Mouse (Mus musculus) erythroid progenitor cell, adult 5-6 weeks (primary cell): ENCODE measurements around the gene Apoe. TPM values are rescaled to one million over a fixed set of nuclear protein-coding genes. Genes with fewer than 3 reads are reported as not detected.

ENCODE experiments used
- ATAC-seq: replicated peaks from 2 replicates; pipeline ENCODE4 v1.8.0; 2016; ENCODE audit warnings: moderate number of reproducible peaks, mild to moderate bottlenecking, moderate TSS enrichment, inconsistent platforms; ENCODE audit not compliant: poor library complexity, low FRiP score, severe bottlenecking
- total RNA-seq, 2 experiments: library from RNA; stranded (forward) in 1 of 2; stranded (reverse) in 1 of 2; fragments of 150-400 nt in 1 of 2; fragments of 186-747, 209-891 nt in 1 of 2; gene quantifications; 2 replicates each; pipeline versions ENCODE4 v1.2.3 to v1.2.4; 2015 to 2017; ENCODE audit warnings: low replicate concordance in 2 of 2

Apoe gene
- total RNA-seq (2015; ENCODE audit: low replicate concordance) (49.9 and 66.0 TPM in 2 replicates), total RNA-seq (2017; ENCODE audit: low replicate concordance) (260 and 282 TPM in 2 replicates)

DNA sequence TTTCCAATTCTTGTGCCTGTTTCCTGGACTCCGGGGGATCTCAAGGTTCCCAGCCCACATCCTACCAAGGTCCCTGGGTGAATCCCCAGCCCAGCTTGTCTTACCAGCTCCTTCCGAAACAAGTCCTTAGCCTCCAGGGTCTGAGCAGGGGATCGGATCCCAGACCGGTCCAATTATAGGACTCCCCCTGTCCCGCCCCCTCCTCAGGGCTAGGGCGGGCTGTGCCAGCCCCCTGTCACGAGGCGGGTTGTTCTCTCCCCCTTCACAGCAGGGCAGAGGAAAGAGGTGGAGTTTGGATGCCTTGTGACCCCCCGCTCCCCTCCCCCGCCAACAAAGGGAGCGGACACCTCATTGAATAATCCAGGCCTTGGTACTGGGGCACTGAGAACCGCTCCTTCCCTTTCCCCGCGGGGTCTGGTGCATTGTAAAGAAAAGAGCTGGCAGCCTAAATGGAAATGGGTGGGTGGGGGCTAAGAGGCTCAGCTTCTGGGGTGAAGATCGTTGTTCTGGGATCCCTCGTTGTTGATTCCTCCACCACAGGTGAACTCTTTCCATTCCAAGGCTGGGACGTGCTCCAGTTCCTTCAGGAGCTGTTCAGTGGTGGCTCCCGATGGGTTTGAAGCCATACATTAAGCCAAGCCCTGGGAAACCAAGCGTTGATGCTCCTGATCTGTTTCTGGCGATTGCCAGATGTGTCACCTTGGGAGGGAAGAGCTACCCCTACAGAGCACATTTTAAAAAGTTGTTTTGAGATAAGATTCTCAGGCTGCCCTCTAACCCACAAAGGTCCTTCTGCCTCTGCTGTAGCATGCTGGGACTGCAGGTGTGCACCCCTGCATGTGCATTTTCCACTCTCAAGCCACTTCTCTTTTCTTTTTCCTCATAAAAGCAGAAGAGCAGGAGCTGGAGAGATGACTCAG lies at the start of gene Apoe:
Apoe (minus strand) TSS at position 282 of the 920 bp plus-strand sequence.
- no peak for ATAC-seq

- no peak for ATAC-seq
Measured at GRCm38 (mm10) chr7:19747420-19748218, 48.6 kb upstream of the Apoe start.

DNA sequence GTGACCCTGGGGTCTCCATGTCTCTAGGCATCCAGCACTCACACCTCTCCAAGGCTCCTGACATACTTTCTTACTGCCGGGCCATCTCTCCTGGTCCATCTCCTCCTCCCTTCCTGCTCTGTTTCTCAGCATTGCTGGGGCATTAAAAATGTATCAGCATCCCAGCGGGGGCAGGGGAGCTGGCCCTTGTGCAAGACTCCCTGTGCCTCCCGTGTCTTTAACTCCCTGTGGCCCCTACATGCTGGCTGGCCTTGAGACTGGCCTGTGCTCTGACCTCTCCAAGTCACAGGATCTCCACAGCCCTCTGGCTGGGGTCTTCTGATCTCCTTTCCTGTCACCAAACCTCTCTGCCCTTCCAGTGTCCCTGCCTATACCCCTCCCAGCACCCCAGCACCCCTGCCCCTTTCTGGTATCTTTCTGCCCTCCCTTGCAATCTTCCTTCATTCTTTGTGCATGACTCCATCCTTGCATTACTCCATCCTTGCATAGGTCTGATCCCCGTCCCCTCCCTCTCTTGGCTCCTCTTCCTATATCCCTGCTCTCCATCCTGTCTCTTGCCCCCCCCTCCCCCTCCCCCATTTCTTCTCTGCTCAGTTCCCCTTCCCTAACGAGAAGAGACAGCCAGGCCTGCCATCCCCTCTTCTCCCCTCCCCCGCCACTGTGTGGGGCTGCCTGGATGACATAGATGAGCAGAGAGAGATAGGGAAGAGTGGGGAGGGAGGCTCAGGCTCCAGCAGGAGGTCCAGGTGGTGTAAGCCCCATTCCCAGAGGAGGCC lies 47.6 kb upstream of the Apoe start:
- ATAC-seq, result no peak

GRCm38 (mm10) chr7:19745971-19746370 lies 47.0 kb upstream of the Apoe start:
- no peak for ATAC-seq

DNA sequence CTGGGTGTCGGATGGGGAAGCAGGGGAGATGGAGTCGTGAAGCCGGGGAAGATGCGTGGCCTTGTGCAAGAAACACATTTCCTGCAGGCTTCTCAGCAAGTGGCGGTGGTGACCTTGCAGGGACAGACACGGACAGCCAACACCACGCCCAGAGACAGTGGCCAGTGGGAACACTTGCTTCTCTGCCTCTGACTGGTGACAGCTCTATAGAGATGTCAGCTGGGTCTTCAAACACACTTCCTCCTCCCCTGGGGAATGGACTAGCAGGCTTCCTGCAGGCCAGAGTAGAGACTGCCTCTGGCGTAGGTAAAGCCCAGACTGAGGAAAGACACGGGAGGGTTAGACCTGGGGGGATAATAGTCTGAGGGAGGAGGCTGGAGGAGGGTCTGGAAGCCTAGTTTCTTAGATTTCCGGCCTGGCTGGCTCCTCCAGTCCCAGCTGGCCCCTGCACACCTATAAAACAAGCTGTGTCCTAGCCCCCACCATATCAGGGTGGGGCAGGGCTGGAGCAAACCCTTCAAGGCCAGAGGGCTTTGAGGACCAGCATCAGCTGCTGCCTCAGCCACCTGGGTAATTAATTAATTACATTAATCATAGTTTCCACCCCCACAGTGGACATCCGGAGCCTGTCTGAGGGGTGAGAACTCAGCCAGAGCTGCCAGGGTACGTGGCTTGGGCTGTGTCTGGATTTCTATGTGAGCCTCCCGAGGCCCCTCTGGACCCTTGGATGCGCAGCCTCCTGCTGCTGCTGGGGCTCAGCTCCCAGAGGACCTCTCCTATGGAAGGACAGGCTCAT lies 45.8 kb upstream of the Apoe start:
- ATAC-seq, result no peak

GRCm38 (mm10) chr7:19743791-19744190 lies 44.8 kb upstream of the Apoe start:
- ATAC-seq, result no peak

DNA sequence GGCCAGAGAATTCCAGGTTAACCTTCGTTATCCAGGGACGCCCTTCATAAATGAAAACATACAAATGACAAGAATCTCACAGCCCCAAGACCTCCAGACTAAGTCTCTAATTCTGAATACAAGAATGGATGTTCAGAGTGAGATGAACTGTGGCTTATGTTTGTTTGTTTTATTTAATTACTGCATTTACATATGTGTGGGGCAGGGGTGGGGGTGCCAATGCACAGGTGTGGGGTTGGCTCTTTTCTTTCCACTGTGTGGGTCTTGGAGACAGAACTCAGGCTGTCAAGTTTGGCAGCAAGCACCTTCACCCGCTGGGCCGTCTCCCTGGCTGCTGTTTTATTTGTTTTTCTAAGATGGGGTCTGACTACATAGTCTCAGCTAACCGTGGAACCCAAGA lies 43.5 kb upstream of the Apoe start:
- no peak for ATAC-seq

DNA sequence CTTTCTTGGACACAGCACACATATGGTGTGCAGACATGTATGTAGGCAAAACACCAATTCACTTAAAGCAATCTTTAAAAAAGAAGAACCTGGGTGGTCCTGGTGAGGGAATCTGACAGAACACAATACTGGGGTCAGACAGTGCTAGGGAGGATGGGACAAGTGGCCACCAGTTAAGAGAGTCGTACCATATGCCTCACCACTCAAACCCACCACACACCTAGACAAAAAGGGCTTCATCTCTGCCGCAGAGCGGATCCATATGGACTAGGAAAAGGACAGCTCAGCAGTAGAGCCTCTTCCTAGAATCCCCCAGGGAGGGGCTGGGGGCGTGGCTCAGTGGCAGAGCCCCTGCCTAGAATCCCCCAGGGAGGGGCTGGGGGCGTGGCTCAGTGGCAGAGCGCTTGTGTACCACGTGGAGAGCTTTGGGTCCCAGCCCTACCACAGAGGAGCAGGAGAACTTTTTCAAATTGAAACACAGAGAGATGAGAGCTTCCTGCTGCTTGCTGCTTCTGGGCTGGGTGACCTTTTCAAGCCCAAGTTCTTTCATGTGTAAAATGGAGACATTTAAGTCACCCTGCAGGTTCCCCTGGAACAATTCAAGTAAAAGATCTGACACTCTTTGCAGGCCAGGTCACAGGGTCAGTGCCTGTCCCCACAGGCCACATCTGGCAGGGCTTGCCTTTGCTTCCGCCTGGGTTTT lies 42.5 kb upstream of the Apoe start:
- ATAC-seq, result no peak

- no peak for ATAC-seq
Measured at GRCm38 (mm10) chr7:19740269-19740668, 41.3 kb upstream of the Apoe start.

DNA sequence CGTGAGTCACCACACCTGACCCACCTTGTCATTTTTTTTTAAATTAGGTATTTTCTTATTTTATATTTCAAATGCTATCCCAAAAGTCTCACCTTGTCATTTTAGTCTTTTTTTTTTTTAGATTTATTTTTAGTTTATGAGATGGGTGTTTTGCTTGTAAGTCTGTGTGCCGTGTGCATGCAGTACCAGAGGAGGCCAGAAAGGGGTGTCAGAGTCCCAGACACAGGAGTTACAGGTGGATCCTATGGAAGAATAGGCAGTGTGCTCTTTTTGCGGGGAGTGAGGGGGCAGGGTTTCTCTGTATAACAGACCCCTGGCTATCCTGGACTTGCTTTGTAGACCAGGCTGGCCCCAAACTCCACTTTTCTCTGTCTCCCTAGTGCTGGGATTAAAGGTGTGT lies 39.8 kb upstream of the Apoe start:
- no peak for ATAC-seq

DNA sequence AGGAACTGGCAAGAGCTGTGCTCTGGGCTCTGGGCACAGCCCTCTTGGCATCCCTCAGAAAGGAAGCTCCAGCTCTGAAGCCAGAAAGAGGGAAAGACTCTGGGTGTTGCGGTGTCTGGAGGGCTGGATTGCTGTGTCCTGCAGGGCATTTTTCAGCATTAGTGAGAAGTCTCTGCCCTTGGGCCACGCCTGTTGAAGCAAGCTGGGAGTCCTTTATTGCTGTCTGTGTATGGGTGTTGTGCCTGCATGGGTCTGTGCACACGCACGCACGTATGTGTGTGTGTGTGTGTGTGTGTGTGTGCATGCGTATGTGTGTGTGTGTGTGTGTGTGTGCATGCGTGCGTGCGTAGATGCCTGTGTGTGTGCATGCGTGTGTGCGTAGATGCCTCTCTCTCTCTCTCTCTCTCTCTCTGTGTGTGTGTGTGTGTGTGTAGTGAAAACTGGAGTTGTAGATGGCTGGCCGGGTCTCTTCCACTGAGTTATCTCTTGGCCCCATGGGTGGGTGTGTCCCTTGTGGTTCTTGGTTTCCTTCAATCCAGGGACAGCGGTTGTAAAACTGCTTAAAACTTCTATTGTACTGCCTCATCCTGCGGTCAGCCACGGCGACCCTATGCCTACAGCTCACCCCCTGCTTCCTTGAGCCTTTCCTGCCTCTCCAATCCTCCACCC lies 37.5 kb upstream of the Apoe start:
- peak; percentile 68 for ATAC-seq

DNA sequence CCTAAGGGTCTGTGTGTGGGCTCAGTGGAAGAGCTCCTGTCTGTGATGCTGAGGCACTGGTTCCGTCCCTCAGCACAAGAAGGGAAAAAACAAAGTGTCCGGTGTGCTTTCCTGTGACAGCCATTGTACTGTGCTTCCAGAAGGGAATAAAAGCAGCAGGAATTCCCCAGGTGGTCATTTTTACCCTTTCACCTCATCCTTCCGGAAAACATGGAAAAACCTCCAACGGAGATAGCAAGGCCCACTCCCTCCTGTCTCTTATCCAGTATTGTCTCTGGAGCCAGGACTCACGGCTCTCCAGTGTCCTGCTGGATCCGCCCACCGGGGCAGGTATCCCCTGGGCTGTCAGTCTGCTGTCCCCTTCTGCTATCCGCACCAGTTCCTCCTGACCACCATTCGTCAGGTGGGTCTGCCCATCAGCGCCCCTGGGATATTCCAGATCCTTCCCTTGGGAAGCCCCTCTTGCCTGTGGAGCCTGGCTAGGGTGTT lies 35.2 kb upstream of the Apoe start:
- ATAC-seq, result no peak

DNA sequence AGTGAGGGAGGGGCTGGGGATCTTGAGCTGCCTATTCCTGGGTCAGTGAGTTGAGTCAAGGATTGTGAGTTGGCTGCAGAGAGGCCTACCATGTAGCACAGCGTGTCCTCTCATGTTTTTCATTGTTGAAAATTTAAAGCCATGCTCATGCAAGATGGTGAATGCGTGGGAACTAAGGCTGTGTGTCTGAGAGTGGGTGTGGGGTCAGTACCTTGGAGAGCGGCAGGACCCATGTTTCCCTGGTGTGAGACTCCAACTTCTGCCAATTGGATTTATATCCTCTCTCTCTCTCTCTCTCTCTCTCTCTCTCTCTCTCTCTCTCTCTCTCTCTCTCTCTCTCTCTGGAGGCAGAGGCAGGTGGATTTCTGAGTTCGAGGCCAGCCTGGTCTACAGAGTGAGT lies 27.6 kb upstream of the Apoe start:
- no peak for ATAC-seq

- ATAC-seq, result no peak
Measured at GRCm38 (mm10) chr7:19724167-19724566, 25.2 kb upstream of the Apoe start.

DNA sequence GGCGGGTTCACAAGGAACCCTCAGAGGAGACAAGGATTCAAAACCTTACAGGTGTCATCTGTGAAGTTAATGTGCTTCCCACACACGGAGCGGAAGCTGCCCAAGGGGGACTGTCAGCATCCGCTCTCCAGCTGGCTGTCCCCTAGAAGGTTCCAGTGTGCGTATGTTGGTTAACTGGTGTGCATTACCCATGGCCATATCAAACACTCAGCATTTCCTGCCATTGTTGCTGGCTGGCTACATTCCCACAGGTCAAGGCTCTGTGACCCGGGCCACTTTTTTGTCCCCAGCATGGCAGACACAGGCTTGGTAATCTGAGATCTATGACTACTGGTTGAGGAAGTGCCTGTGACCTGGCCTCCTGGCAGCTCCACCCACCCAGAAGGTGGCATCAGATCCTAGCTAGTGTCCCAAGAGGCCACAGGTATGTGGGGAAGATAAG lies 23.8 kb upstream of the Apoe start:
- ATAC-seq, result no peak

GRCm38 (mm10) chr7:19719200-19719599 lies 20.2 kb upstream of the Apoe start:
- ATAC-seq, result no peak

GRCm38 (mm10) chr7:19718297-19718952 lies 19.4 kb upstream of the Apoe start:
- no peak for ATAC-seq
